Mouse (Mus musculus) yolk sac, embryonic 10.5 days (tissue): ENCODE measurements around the gene Syt3.

Experiments used
- DNase-seq: peaks from one replicate; pipeline ENCODE4 v3.0.0-alpha.2; 2017; ENCODE audit warnings: low spot score

The Syt3 gene

DNA sequence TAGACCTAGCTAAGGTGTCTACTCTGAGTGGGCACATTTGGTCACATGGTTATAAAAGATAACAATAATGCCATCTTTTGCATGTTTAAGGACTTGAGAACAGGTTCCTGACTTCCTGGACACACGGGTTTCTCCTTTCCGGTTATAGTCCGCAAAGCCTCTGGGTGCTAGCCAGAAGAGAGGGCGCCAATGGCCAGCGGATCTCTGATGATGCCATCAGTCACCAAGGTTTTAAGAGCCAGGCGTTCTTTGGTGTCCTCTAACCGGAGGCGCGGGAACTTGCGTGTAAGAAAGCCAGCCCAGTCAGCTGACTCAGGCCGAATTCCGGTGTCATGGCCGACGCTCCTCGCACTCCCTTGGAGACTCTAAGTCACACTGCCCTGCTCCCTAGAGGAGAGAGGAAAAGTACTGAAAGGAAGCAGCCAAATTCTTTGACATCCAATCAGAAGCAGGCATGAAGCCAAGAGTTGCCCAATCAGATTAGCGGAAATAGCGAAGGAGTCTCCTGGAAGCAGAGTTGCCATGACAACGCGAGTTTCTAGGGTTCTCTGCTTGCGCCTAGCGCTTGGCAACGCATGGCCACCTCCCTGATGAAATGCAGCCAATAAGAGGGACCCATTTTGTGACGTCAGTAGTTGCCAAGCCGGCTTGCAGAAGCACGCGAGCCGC, 21.6 kb downstream of the Syt3 start:
- DNase-seq = peak; percentile 90

GRCm38 (mm10) chr7:44406015-44406355, 22.1 kb downstream of the Syt3 start:
- no peak for DNase-seq

- DNase-seq = no peak
Measured at GRCm38 (mm10) chr7:44411144-44411543, 27.2 kb downstream of the Syt3 start.

DNA sequence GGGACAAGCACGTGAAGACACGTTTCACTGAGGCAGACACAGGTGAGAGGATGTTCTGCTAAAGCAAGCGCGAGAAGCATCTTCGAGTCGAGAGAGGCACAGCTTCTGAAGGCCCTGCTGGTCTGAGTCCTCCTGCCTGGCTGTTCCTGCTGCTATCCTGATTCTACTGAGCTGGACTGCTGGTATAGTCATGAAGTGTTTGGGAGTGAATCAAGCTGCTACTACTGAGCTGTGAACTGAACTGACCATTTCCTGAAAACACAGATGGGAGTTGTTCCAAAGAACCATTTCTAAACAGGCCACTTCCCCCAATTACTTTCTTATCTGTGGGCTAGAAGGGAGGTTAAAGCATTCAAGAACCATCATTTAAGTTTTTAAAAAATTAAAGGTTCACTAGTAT, 29.4 kb downstream of the Syt3 start:
- no peak for DNase-seq

DNA sequence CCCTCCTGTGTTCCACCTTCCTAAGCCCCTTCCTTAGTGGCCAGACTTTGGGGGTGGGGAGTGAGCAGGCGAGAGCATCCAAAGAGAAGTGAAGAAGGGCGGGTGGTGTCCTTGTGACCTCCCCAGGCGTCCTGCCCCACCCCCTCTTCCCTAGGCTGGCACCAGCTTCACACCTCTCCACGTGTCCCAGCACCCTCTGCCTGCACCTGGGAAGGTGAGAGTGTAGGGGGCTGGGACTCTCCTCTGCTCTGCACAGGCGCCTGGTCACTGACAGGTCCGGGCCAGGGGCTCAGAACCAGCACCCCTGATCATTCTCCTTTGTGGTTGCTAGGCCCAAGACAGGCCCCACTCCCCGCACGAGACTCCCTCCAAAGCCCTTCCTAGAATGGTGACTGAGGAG, 43.8 kb downstream of the Syt3 start:
- DNase-seq = no peak

GRCm38 (mm10) chr7:44428171-44428950, 44.5 kb downstream of the Syt3 start:
- DNase-seq = no peak

- DNase-seq = no peak
Measured at GRCm38 (mm10) chr7:44428968-44429521, 45.1 kb downstream of the Syt3 start, which contains the start of gene Lrrc4b. TSS of gene Lrrc4b (plus strand) at chr7:44429018.

- no peak for DNase-seq
Measured at GRCm38 (mm10) chr7:44429534-44430488, 45.9 kb downstream of the Syt3 start.

DNA sequence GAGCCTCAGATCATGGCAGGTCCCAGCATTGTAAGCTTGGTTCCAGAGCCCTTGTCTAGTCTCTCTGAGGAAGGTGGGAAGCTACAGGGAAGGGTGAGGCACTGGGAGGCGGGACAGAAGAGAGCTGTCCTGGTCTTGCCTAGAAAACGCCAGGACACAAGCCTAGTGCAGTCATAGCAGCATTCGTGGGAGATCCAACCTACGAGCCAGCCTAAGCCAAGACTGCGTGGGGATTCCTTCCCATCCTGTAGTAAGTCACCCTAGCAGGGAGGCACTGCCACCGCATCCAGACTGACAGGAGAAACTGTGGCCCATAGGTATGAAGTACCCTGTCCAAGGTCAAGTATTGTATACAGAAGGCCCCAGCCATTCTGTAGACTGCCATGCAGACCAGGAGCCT, 48.6 kb downstream of the Syt3 start:
- no peak for DNase-seq

DNA sequence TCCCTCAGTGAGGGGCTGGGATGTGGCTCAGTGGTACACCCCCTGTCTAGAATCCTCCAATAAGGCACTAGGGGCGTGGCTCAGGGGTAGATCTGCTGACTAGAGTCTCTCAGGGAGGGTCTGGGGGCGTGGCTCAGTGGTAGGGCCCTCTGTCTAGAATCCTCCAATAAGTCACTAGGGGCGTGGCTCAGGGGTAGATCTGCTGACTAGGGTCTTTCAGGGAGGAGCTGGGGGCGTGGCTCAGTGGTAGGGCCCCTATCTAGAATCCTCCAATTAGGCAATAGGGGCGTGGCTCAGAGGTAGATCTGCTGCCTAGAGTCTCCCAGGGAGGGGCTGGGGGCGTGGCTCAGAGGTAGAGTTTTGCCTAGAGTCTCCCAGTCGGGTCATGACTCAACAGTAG, 49.5 kb downstream of the Syt3 start:
- peak; percentile 61 for DNase-seq

DNA sequence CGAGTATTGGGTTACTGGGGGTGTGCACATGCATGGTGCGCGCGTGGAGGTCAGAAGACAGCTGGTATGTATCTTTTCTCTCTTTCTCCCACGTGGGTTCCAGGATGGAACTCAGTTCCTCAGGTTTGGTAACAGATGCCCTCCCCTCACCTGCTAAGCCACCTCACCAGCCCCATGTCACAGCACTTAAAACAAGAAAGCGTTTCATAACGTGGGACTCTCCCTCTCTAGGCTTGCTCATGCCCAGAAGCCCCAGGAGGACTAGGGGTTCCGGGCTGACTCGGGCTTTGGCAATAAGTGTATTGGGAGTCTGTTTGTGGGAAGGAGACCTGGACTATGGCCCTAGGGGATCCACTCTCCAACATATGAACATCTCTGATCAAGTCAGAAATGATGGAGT, 50.2 kb downstream of the Syt3 start:
- DNase-seq = no peak

DNA sequence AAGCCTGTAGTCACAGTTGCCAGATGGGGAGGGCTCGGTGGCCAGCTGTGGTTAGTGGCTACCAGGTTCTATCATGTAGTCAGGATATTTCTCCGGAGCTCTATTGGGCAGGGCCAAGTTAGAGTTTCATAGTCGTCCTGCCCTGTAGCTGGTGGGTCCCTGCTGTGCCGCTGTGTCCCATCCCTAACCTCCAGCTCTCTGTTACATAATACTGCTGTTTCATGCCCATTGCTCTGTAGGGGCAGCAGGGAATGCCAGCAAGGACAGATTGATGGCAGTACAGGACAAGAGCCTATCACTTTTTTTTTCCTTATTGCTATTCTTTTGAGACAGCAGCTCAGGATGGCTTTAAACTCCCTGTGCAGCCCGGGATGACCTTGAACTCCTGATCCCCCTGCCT, 51.9 kb downstream of the Syt3 start:
- no peak for DNase-seq

- no peak for DNase-seq
Measured at GRCm38 (mm10) chr7:44436267-44436666, 52.4 kb downstream of the Syt3 start.

DNA sequence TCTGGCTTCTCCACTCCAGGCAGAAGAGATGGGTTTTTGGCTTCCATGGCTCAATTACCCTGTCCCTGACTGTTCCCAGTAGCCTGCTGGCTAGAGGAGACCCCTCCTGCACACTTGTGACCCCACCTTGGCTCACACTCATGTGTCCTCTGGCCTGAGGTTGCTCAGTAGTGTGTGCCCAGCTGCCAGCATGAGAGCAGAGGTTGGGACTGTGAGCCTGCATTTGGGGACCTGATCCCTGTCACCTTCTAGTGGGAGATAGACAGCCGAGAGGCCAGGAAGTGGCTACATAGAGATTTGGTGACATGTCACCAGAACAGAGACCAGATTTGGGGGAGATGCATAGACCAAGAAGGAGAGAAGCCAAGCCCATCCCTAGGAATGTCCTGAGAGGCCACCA, 53.3 kb downstream of the Syt3 start:
- DNase-seq = no peak

GRCm38 (mm10) chr7:44437933-44438332, 54.0 kb downstream of the Syt3 start:
- no peak for DNase-seq

- DNase-seq = no peak
Measured at GRCm38 (mm10) chr7:44439696-44440095, 55.8 kb downstream of the Syt3 start.

DNA sequence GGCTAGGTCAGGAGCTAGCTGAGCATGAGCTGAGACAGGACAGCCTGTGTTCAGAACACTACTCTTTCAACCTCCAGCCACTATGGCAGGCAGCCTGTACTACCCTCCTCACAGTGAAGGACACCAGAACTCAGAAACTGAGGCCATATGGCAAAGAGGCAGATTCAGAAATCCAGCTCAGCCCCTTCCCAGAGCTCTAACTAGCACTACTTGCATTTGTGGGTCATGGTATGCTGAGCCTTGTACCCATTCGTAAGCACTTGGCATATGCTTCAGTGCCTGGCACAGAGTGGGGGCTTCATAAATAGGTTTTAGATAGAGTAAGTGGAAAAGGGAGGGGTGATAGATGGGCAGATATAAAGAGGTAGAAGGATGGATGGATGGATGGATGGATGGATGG, 56.6 kb downstream of the Syt3 start:
- no peak for DNase-seq

DNA sequence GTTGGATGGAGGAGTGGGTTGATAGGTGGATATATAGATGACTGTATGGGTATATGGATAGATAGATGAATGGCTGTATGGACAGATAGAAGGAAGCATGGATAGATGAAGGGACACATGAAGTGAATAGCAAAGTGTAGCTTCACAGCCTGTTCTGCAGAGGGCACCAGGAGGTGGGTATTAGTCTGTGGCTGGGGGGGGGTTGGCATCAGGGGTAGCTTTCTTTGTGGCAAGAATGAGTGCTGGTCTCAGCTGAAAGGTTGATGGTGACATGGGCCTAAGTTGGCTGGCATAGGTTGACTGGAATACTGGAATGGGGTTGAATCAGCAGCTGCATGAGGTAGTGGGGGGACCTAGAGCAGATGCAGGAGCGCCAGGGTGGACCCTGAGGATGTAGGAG, 57.3 kb downstream of the Syt3 start:
- no peak for DNase-seq

DNA sequence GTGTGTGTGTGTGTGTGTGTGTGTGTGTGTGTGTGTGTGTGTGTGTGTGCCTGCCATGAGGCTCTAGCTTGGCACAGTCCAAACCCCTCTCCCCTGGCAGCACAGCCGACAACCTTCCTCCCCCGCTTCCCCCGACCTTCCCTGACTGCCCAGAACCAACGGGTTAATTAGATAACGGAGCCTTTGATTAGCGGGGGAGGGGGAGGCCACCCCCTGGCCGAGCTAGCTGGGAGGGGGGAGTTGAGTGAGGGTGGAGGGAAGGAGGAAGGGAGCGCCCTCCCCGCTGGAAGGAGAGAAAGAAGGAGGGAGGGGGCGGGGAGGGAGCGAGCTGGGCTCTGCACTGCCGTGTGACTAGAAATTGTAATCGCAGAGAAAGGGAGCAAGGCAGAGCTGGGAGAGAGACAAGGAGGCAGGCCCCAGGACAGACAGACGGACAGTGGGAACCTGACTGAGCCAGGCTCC, 57.8 kb downstream of the Syt3 start:
- DNase-seq = no peak

GRCm38 (mm10) chr7:44442407-44442821, 58.5 kb downstream of the Syt3 start:
- DNase-seq = no peak

GRCm38 (mm10) chr7:44443268-44444173, 59.6 kb downstream of the Syt3 start:
- no peak for DNase-seq
